Mouse (Mus musculus): ENCODE results near the gene Gns.
"Not testable (repeated sequence)": the region's sequence is repeated elsewhere in the genome, so short reads cannot be mapped to it uniquely, and the experiment has no call there.

Gns gene

DNA sequence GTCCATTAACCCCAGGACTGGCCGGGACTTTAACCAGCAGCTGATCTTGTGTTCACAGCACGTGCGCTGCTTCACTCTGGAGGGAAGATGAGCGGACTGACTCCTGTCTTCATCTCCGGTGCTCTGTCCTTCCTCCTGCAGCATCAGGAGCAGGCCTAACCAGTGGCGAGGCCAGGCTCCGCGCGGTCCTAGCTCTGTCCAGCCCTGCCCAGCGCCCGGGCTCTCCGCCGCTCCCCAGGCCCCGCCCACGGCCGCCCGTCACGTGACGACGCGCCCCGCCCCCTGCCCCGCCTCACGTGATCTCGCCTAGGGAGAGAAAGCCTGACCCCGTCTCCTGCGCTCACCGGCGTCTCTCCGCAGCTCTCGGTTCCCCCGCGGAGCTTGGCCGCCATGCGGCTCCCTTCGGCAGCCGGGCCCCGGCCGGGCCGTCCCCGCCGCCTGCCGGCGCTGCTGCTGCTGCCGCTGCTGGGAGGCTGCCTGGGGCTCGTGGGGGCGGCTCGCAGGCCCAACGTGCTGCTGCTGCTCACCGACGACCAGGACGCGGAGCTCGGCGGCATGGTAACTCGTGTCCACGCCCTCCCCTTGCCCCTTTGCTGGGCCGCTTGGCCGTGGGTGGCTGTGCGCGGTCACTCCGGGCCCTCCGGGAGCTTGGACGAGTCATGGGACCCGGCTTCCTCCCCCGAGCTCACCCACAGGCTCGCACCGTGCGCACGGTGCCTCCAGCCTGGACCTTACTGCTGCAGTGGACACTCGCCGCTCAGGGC is at the start of gene Gns:
Gns (plus strand) TSS at position 290 of the 764 bp plus-strand sequence.
- peak; percentile 70 to 76 for DNase-seq (ENCODE audit: low spot score in 2 of 2)

DNA sequence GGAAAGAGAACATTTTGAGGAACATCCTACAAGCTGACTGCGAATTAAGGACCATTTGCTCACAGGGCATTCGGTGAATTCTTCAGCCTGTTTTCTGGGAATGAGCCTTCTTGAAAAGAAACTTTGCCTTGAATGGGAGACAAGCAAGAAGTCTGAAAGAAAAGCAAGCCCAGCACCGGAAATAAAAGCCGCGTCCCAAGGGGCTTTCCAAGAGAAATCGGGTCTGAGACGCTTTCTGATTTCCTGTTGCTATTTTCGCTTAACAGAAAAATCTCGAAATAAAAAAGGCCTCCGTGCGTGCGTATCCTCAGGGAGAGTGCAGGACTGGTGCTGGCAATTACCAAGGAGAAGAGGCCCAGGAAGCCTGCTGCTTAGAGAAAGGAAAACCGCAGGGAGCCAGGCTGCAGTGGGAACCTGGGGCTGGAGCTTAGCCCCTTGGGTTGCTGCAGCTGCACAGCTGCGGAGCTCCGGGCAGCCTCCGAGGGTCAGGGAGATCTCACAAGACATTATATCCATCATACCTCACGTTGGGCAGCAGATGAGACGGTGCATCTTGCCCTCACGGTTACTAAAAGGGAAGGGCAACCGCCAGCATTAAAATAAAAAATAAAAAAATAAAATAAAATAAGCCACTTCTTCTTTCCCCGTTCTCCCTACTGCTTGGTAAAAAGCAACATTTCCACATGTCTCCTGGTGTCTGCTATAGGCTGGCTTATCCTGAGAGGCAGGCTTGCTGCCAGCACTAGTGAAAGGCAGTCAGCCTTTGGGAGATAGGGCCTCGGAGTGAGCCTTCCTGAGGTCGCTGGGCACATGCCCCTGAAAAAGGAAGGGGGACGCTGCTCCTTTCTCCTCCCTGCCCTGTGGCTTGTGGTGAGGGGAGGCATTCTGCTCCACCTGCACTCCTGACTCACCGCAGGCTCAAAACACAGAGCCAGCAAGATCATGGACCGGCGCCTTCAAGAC is 49.3 kb upstream of the Gns start:
- DNase-seq (ENCODE audit: low spot score in 2 of 2): peak; percentile 35 to 47

DNA sequence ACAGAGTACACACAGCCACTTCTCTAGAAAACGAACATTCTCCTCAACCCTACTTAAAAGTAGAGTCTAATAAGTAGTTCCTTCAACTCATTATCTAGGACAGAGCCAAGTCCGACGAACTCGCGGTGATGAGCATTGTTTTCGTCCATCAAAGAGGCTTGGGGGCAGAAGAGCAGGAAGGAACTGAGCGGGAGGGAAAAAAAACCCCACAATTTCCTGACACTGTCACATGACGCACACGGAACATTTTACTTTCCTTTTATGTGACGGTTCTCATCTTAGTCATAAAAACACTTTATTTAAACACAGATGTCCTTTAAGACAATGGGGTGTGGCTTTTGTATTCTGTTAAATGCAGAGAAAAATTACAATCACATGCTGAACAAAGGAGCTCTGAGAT is 48.5 kb upstream of the Gns start:
- DNase-seq (ENCODE audit: low spot score in 2 of 2): no peak

DNA sequence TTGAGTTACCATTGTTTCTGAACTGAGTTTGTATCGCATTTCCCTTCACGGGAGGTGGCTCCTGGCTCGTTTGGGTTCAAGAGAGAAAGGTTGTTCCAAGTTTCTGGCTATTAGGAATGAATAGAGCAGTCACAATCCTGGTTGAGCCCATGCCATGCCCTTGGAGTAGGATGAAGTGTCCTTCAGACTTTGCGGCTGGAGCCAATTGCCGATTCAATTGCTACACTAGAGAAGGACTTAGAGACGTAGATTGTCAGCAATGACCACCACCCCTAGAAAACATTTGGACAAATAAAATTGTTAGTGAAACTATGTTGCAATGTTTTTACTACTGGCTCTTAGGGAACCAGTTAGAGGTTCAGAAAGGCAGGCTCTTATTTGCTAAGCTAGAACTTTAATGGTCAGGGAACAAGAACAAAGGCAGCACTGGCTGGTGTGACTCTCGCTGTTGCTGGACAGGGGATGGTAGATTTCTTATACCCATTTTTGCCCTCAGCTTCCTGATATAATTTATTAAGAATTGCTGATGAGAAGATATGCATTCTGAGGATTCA is 46.4 kb upstream of the Gns start:
- no peak for DNase-seq (ENCODE audit: low spot score in 2 of 2)

DNA sequence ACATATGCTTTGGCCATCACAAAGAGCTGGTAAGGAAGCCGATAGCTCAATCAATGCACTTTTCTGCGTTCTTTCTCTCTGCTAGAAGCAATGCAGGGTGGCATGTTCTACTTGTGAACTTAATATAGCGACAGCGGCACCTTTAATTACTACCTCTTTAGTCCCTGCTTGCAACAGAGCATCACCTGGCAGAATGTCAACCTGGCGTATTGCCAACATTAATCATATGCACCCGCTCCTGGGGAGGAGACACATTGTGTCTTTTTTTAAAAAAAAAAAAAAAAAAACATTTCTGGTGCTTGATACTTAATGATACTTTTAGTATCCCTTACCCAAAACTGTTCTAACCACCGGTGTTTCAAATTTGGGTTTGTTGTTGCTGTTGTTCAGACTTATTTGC is 41.4 kb upstream of the Gns start:
- DNase-seq (ENCODE audit: low spot score in 2 of 2): no peak

DNA sequence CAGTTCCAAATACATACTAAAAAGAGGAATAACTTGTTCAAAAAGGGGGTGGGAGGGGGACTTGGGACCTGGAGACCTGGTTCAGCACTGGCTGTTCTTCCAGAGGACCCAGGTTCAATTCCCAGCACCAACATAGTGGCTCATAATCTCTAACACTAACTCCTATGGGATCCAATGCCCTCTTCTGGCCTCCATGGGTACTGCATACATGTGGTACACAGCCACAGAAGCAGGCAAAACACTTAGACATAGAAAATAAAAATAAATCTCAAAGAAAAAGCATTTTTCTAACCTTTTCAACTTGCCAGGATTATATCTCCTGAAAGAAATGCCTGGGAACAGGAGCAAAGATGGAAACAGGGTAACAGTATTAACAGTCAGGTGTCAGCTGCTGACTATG is 38.7 kb upstream of the Gns start:
- no peak for DNase-seq (ENCODE audit: low spot score in 2 of 2)

DNA sequence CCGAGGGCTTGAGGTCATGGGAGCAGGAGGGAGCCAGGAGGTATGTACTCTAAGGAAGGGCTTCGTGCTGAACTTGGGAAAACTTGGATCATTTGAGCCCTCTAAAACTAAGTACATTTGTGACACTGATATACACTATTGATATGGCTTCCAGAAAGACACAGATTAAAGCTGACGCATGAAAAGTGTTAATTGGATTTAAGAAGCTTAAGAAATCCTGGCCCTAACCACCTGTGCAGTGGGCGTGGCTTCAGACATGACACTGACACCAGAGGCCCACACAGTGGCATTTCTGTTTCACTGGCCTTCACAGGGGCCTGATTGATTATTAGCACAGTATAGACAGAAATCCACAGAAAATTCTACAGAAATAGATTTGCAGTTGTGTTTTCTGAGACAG is 35.3 kb upstream of the Gns start:
- DNase-seq (ENCODE audit: low spot score in 2 of 2): no peak

DNA sequence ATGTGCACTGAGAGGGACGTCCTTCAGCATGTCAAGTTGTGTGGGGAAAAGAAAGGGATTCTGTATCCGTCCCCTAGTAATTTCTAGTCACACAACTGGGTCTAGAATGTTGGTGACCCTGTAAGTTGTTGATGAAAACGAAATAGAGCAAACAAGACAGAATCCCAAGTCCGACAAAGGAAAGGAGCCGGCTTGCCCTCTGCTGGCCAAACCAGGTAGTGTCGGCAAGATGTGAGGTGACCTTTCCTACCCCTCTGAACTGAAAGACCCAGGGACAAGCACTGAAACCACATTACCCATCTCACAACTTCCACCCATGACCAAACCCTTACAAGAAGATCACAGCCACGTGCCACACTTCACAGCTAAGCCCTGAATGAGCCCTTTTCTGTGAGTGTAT is 34.0 kb upstream of the Gns start:
- peak in 1 of 2 experiments; percentile 41 for DNase-seq (ENCODE audit: low spot score in 2 of 2)

DNA sequence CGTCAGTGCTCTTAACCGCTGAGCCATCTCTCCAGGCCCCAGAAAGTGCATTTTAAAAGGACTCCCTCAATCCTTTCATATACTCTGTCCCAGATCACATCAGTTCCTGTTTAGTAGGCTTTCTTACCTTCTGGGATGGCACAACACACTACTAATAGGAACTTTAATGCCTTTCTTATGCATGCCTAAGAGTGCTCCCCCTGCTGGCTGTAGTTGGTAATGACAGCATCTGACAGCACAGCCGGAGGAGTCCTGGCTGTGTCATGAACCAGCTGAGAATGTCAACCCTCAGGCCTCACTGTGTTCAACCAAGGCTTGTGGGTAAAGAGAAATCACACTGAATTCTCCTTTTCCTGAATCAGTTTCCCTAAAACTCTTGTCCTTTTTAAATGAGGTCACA is 30.3 kb upstream of the Gns start:
- DNase-seq (ENCODE audit: low spot score in 2 of 2): peak; percentile 28 to 41

DNA sequence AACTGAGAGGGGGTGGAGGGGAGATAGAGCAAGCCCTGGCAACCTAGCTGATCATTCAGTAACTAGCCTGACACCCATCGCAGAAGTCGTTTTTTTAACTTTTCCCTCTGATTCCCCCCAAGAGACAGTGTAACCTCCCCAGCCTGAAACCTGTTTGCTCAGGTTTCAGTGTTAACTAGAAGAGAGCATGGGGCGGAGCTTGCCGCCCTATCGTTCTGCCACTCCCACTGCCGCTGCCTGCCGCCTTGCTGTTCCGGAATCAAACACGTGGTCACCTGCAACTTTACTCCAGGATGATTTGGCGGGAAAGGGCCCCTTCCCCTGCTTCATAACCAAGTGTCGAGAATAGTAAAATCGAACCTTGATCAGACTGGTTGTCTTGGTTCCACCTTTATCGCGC is 28.4 kb upstream of the Gns start:
- DNase-seq (ENCODE audit: low spot score in 2 of 2): not testable (repeated sequence)

DNA sequence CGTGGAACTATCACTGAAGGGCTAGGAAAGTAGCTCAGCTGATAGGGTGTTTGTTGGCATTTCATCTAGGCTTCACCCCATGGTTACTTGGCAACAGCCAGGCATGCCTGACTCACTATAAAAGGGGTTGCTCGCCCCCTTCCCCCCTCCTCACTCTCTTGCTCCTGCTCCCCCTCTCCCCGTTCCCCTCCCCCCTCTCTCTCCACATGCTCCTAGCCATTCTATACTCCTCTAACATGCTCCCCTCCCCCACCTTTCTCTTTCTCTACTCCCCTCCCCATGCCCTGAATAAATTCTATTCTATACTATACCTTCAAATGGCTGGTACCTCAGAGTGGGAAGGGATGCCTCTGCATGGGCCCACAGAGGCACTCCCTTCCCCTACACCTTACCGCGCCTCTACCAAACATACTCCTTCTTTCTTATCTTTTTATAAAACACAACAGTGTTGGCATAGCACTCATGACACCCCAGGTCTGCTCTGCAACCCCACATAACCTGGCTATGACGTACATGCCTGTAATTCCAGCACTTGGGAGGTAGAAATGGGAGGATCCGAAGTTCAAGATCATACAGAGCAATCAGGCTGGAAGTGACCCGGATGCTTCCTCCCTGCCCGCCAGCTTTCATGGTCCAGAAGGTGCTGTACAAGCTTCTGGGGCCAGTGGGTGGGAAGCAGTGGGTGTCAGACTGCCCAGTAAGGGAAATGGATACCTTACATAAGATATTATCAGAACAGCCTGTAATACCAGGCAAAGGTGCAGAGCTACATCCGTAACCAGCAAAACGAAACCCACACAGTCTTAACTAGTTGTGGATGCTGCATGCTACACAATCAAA is 23.9 kb upstream of the Gns start:
- no peak for DNase-seq (ENCODE audit: low spot score in 2 of 2)

DNA sequence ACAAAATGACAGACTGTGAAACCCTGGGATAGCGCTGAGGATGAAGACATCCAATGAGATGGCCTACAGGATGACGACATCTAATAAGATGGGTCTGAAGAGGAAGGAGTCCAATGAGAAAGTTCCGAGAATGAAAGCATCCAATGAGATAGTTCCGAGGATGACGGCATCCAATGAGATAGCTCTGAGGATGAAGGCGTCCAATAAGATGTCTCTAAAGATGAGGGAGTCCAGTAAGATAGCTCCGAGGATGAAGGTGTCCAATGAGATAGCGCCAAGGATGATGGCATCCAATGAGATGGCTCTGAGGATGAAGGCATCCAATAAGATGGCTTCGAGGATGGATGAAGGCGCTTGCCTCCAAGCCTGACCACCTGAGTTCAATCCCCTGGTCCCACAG is 22.6 kb upstream of the Gns start:
- DNase-seq (ENCODE audit: low spot score in 2 of 2): no peak

DNA sequence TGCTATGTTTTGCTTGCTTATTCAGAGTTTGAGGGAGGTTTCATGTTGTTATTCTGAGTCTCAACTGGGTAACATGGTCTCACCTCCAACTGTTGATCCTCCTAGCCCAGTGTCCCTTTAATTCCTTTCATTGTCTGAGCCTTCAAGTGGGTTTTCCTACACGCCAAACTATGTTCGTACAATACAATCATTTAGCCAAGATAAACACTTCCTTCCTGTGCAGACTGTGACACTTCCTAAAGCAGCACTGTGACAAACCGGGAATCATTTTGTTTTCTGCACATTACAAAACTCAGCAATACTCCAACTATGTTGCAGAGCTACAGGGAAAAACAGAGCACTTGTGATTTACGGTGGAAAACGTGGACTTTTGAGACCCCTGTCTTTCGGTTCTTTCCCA is 21.0 kb upstream of the Gns start:
- DNase-seq (ENCODE audit: low spot score in 2 of 2): peak; percentile 24 to 38

DNA sequence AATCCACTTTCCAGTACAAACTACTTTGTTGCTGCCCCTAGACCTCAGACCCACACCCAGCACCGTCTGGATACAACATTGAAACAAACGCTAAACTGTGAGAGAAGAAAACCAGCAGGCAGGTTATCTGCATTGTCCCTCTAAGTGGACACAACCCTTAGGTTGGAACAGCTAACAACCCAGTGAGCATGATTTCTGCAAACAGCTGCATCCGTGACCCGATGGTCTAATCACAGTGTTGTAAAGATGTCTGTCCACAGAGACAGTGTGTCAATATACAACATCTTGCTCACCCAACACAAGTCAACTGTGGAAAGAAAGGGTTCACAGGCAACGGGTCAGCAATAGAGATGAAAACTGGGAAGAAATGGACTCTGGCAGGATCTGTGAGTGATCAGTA is 15.6 kb upstream of the Gns start:
- DNase-seq (ENCODE audit: low spot score in 2 of 2): no peak

DNA sequence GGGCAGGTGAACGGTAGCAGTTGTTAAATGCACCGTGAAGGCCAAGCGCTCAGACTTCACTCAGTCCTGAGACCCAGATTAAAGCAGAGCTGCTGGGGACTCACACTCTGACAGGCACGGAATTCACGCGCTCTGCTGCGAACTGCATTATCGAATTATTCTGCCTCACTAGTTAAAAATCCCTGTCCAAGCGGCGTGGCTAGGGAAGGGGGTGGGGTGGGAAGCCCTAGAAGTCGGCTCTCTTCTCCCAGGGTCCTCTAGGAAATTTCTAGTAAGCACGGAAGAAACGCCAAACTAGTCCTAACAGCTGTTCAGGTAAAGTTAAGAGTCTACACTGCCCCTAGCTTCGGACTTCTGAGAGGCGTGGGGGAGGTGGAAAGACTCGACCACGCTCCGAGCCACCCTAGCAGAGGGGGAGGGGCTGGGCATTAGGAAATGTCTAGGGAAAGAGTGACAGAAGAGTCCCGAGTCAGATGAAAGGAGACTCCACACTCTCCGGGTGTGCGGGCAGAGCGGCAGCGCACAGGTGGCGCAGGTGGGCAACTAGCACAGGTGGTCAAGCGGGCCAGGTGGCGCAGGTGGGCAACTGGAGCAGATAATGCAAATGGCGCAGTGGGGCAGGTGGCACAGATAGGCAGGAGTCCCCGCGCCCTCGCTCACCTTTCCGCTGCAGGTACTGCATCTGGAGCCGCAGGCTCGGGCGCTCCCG is 14.4 kb upstream of the Gns start:
- DNase-seq (ENCODE audit: low spot score in 2 of 2): no peak

DNA sequence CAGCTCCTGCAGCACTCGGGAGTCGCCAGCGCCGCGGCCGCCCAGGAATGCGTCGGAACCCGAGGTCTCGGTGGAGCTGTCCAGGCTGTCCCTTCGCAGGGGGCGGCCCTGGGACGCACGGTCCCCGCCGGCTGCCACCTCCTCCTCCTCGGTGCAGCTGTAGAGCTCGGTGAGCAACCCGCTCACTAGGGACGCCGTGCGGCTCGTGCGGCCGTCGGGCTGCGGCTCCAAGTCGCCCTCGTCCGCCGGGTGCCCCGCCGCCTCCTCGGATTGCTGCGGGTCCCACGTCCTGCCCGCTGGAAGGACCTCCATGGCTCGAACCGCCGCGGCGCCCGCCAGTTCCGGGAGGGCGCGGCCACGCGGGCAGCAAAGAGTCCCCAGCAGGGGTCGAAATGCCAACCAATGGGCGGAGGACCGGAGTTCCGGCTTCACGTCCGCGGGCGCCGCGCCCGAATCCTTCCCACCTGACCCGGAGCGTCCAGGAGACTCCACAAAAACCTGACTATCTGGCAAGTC is 13.8 kb upstream of the Gns start, which contains the start of gene Tbc1d30:
Tbc1d30 (minus strand) TSS at position 213 of the 516 bp plus-strand sequence.
- DNase-seq (ENCODE audit: low spot score in 2 of 2): peak; percentile 66 to 69

DNA sequence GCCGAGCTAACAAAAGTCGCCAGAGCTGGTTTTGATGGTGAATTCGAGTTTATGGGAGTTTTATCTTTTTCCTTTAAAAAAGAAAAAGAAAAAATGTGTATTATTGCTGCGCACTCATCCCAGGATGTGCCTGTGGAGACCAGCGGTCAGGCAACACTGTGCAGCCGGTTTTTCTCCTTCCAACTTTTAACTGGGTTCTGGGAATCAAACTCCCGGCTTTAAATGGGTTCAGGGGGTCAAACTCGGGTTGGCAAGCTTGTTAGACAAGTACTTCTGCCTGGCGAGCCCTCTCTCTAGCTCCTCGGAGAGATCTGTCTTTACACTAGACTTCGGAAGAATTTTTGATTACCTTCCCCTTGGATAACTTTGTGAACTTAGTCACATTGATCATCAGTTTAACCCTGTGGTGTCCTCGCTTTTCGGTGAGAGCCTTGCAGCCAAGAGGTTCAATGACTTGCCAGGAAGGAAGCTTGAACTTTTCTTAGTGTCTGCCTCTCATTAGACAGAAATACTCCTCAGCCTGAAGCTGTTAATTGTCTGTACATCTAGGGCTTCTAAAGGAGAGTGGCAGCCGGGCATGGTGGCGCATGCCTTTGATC is 13.1 kb upstream of the Gns start:
- no peak for DNase-seq (ENCODE audit: low spot score in 2 of 2)

DNA sequence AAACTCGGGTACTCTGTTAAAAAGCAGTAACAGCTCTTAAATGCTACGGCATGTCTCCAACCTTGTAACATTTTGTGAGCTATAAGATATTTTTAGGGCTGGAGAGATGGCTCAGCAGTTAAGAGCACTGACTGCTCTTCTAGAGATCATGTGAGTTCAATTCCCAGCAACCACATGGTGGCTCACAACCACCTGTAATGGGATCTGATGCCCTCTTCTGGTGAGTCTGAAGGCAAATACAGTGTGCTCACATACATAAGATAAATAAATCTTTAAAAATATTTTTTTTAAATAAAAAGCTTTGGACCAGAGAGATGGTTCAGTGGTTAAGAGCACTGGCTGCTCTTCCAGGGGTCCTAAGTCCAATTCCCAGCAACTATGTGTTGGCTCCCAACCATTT is 4.5 kb upstream of the Gns start:
- DNase-seq (ENCODE audit: low spot score in 2 of 2): no peak

DNA sequence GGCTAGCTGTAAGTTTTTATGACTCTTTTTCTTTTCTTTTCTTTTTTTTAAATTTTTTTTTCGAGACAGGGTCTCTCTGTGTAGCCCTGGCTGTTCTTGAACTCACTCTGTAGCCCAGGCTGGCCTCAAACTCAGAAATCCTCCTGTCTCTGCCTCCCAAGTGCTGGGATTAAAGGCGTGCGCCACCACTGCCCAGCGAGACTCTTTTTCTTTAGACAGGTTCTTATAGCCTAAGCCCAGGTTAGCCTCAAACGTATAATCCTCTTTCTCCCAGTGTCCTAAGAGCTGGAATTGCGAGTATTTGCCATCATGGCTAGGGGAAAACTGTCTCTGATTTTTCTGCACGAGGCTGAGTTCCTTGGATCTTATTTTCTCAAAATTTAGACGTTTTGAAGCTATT is 1.7 kb upstream of the Gns start:
- no peak for DNase-seq (ENCODE audit: low spot score in 2 of 2)

DNA sequence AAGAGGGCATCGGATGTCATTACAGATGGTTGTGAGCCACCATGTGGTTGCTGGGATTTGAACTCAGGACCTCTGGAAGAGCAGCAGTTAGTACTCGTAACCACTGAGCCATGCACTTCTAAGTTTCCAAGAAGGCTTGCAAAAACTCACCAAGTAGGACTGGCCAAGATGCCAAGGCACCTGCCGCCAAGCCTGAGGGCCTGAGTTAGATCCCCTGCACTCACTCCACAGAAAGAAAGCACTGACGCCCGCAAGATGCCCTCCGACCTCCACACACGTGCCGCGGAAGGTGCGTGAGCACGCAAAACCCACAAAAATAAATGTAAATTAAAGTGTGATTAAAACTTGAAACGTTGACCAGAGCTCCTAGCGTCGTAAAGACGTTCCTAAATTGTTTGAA is 584 bp upstream of the Gns start:
- DNase-seq (ENCODE audit: low spot score in 2 of 2): no peak

Measured in heart, adult 9 months (tissue).